Comparison of ENCODE assay signal across 8 mouse cellular contexts in genomic region chr8:106893481-106894156, GRCm38 (mm10). TPM values are rescaled to one million over a fixed set of nuclear protein-coding genes. Genes with fewer than 3 reads are reported as not detected.
DNase-seq lines count a peak whose midpoint lies in the region; ATAC-seq lines count a peak whose summit lies in the region.

Gene Utp4 (plus strand): TSS chr8:106893636.

- no peaks in the 10 kb centered on the region for H3K27me3 ChIP-seq in embryonic facial prominence, embryonic 11.5 days (ENCODE audit: control insufficient read depth, insufficient read depth, low read length)
- no peaks in the 10 kb centered on the region for H3K27me3 ChIP-seq in limb, embryonic 12.5 days
- no peaks in the 10 kb centered on the region for H3K27me3 ChIP-seq in midbrain, embryonic 14.5 days (ENCODE audit: control insufficient read depth, insufficient read depth, low read length)

- H3K4me3 ChIP-seq in embryonic facial prominence, embryonic 11.5 days (ENCODE audit: low read depth, low read length), result peak within 1 kb of the TSS; percentile 84
- peak within 1 kb of the TSS; percentile 92 for H3K4me3 ChIP-seq in limb, embryonic 12.5 days (replicated peaks)
- H3K4me3 ChIP-seq in midbrain, embryonic 14.5 days (replicated peaks; ENCODE audit: low read depth, low read length), result peak within 1 kb of the TSS; percentile 93

- H3K9me3 ChIP-seq in embryonic facial prominence, embryonic 11.5 days (replicated peaks; ENCODE audit: control insufficient read depth, low read length), result no peaks in the 10 kb centered on the region
- no peaks in the 10 kb centered on the region for H3K9me3 ChIP-seq in limb, embryonic 12.5 days
- H3K9me3 ChIP-seq in midbrain, embryonic 14.5 days (ENCODE audit: control insufficient read depth, low read length), result no peaks in the 10 kb centered on the region

- H3K27ac ChIP-seq in embryonic facial prominence, embryonic 11.5 days (replicated peaks; ENCODE audit: low read depth, low read length), result peak within 1 kb of the TSS; percentile 94
- H3K27ac ChIP-seq in limb, embryonic 12.5 days, result peak within 1 kb of the TSS; percentile 96
- peak within 1 kb of the TSS; percentile 95 for H3K27ac ChIP-seq in midbrain, embryonic 14.5 days (replicated peaks; ENCODE audit: low read depth, low read length)

- under 1% methylated on average over 62 of the region's 63 CpGs for WGBS in embryonic facial prominence, embryonic 11.5 days
- under 1% methylated on average over 63 of the region's 63 CpGs for WGBS in limb, embryonic 12.5 days
- WGBS in midbrain, embryonic 14.5 days, result under 1% methylated on average over 58 of the region's 63 CpGs

- H3K4me1 ChIP-seq in embryonic facial prominence, embryonic 11.5 days (ENCODE audit: control insufficient read depth, insufficient read depth, low read length), result no peaks in the 10 kb centered on the region
- H3K4me1 ChIP-seq in limb, embryonic 12.5 days (replicated peaks), result peaks cover 24% of the 10 kb centered on the region
- peaks cover 12% of the 10 kb centered on the region for H3K4me1 ChIP-seq in midbrain, embryonic 14.5 days (ENCODE audit: control insufficient read depth, insufficient read depth, low read length)

- peak; percentile 90 for ATAC-seq in embryonic facial prominence, embryonic 11.5 days (replicated peaks; ENCODE audit: insufficient number of reproducible peaks, low FRiP score, low TSS enrichment, low read depth)
- ATAC-seq in granulocyte monocyte progenitor cell, adult 5-6 weeks (replicated peaks; ENCODE audit: poor library complexity, severe bottlenecking), result peak; percentile 82
- ATAC-seq in limb, embryonic 12.5 days (ENCODE audit: insufficient number of reproducible peaks, insufficient read depth, low FRiP score, low TSS enrichment, low read depth), result peak; percentile 89
- ATAC-seq in midbrain, embryonic 14.5 days (ENCODE audit: low FRiP score, low TSS enrichment), result peak; percentile 94

- peak; percentile 86 for DNase-seq in 416B (ENCODE audit: low read depth)
- DNase-seq in adrenal gland, postnatal 25 days, result peak; percentile 91
- peak; percentile 90 for DNase-seq in embryonic facial prominence, embryonic 11.5 days (ENCODE audit: low spot score)
- DNase-seq in kidney, adult 11 months, result peak; percentile 80
- peak; percentile 96 for DNase-seq in midbrain, embryonic 14.5 days
- DNase-seq in spleen, adult 12 weeks (ENCODE audit: low spot score), result peak; percentile 84

- H3K36me3 ChIP-seq in embryonic facial prominence, embryonic 11.5 days (replicated peaks; ENCODE audit: control insufficient read depth, insufficient read depth, low read depth, low read length), result no peaks in the 10 kb centered on the region; the same call in 1 of the 2 replicates
- H3K36me3 ChIP-seq in limb, embryonic 12.5 days, result peaks cover 49% of the 10 kb centered on the region
- H3K36me3 ChIP-seq in midbrain, embryonic 14.5 days (ENCODE audit: control insufficient read depth, insufficient read depth, low read length), result peaks cover 26% of the 10 kb centered on the region

- H3K9ac ChIP-seq in embryonic facial prominence, embryonic 11.5 days (replicated peaks; ENCODE audit: low read length), result peak within 1 kb of the TSS; percentile 97
- H3K9ac ChIP-seq in limb, embryonic 12.5 days (replicated peaks), result peak within 1 kb of the TSS; percentile 98
- peak within 1 kb of the TSS; percentile 94 for H3K9ac ChIP-seq in midbrain, embryonic 14.5 days (replicated peaks; ENCODE audit: low read length)

- H3K4me2 ChIP-seq in embryonic facial prominence, embryonic 11.5 days (ENCODE audit: low read depth, low read length), result peak within 1 kb of the TSS; percentile 65
- H3K4me2 ChIP-seq in limb, embryonic 12.5 days, result peak within 1 kb of the TSS; percentile 80
- H3K4me2 ChIP-seq in midbrain, embryonic 14.5 days (ENCODE audit: low read length), result peak within 1 kb of the TSS; percentile 86

RNA-seq across cellular contexts. Expression of gene Utp4, which starts in this region (rescaled TPM):
- total RNA-seq in adrenal gland, postnatal 25 days (2021), result 39.6 and 47.2 TPM in 2 replicates
- 90.3 and 93.0 TPM in 2 replicates for polyA plus RNA-seq in embryonic facial prominence, embryonic 11.5 days (2014; fragmentation: Nextera tagmentation; extraction: Ambion mirVana)
- 55.7 and 56.0 TPM in 2 replicates for total RNA-seq in granulocyte monocyte progenitor cell, adult 5-6 weeks (2014; fragmentation: Nextera tagmentation)
- total RNA-seq in granulocyte monocyte progenitor cell, adult 5-6 weeks (2017), result 50.3 and 57.8 TPM in 2 replicates
- polyA plus RNA-seq in limb, embryonic 12.5 days (2016; fragmentation: Nextera tagmentation; extraction: Ambion mirVana), result 67.9 and 74.5 TPM in 2 replicates
- polyA plus RNA-seq in midbrain, embryonic 14.5 days (2014; fragmentation: Nextera tagmentation; extraction: Ambion mirVana), result 39.8 and 44.8 TPM in 2 replicates

Comparison
In these comparisons a context has a peak if more than half of its experiments do, and no peak if none do; other contexts are left out.
1. Peak in every context shown above with its lines: DNase-seq, ATAC-seq, H3K4me3 ChIP-seq and H3K27ac ChIP-seq.